Mouse (Mus musculus) liver, adult (tissue): ENCODE results near the gene Fndc5.

Experiments used
- GATA4 ChIP-seq: IDR thresholded peaks from 2 replicates; pipeline ENCODE4 v1.6.1; 2014; ENCODE audit warnings: mild to moderate bottlenecking, low read length; ENCODE audit not compliant: insufficient replicate concordance

Gene Fndc5

GRCm38 (mm10) chr4:129158549-129158948 is 21.8 kb downstream of the Fndc5 start:
- no peak for TF ChIP-seq GATA4

DNA sequence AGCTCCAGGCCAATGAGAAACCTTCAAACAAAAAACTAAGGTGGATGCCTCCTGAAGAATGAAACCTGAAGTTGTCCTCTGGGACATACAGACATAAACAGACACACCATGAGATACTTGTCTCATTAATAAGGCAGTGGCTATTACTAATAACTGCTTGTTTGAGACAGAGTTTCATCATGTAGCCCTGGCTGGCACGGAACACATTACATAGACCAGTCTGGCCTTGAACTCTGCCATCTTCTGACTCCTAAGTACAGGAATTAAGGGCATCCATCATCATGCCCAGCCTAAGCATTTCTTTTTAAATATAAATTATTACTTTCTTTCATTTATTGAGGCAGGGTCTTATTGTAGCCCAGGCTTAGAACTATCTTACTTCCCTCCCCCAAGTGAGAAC is 24.3 kb downstream of the Fndc5 start:
- no peak for TF ChIP-seq GATA4

DNA sequence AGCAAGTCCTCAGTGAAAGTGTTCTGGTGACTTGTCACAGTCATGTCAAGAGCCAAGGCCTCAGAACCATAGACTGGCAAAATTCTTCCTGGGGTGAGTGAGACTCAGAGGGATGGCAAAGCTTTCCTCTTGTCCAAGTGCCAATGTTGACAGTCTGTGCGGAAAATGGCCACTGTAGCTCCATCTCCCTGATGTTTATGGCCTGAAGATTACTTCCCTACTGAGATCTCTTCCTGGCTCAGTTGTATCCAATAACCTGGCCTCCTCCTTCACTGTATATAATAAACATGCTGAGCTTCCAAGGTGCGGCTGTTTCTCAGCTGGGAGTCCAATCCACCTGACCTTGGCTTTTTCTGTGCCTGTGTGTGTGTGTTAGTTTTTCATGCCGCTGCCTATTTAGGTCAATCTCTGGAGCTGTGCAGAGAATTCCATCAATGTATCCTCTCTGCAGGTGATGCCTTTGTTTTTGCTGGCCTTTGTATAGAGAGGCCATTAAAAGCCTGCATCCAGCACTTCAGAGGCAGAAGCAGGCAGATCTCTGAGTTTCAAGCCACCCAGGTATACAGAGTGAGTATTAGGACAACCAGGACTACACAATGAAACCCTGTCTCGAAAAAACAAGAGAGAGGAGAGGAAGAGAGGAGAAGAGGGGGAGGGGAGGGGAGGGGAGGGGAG is 24.9 kb downstream of the Fndc5 start:
- no peak for TF ChIP-seq GATA4

GRCm38 (mm10) chr4:129172529-129172928 is 35.7 kb downstream of the Fndc5 start:
- TF ChIP-seq GATA4: no peak

DNA sequence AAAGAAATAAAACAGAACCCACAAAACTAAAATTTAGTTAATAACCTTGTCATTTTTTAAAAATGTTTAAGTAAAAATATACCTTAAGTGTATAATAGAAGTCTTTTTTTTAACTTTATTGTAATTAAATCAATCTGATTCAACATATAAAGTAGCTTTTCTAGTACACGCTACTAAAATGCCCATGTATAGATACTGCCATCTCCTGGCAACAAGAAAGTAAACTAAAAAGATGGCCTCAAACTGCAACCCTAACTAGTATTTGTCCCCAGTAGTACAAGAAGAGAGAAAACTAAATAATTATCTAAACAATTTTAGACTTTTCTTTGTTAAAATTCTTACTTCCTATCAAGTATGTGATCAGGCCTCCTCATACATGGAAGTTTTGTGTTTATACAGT is 42.8 kb downstream of the Fndc5 start:
- TF ChIP-seq GATA4: no peak

- TF ChIP-seq GATA4: no peak
These were observed 51.4 kb downstream of the Fndc5 start for GRCm38 (mm10) chr4:129188041-129188659.

GRCm38 (mm10) chr4:129188803-129189541 is 52.2 kb downstream of the Fndc5 start:
- no peak for TF ChIP-seq GATA4

GRCm38 (mm10) chr4:129189542-129190519 is 53.0 kb downstream of the Fndc5 start, which contains the start of the genes S100pbp and Yars:
S100pbp (minus strand) TSS chr4:129189727.
Yars (plus strand) TSS chr4:129189760.
- no peak; the same call in 1 of the 2 replicates for TF ChIP-seq GATA4

DNA sequence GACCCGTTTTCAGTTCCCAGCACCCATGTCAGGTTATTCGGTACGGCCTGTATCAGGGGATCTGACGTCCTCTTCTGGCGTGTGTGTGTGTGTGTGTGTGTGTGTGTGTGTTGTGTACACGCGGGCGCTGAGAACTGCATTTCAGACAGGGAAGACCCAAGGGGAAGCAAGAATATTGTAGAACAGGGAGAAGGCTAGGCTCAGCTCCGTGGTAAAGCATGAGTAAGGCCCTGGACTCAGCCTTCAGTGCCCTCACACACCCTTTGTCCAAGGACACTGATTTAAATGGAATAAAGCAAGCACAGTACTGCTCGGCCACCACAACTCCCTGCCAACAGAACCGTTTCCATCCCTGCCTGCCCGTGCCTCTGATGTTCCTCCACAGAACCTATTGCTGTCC is 53.7 kb downstream of the Fndc5 start:
- TF ChIP-seq GATA4: no peak

DNA sequence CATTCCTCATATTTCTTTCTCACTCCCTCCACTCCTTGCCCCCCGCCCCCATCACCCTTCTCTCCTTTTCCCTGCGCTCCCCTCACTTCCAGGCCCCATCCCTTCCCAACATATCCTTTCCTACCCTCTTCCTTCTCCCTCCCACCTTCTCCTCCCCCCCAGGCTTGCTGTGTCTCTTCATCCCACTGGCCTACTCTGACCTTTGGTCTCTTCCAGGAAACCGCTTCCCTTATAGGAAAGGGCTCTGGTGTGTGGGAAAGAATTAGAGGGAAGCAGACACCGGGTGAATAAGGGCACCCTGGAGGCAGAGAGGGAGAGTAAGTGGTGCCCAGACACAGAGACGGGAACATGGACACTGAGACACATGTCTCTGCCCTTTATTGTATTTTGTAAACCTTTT is 54.9 kb downstream of the Fndc5 start:
- TF ChIP-seq GATA4: no peak
